Mouse (Mus musculus) forebrain, embryonic 15.5 days (tissue): Measurements from ENCODE around the gene Atp6v1g1. TPM values are rescaled to one million over a fixed set of nuclear protein-coding genes. Genes with fewer than 3 reads are reported as not detected.

Experiments
- ATAC-seq: fragments of 200-750 bp; cut with Nextera tagmentation; replicated peaks from 2 replicates; pipeline ENCODE4 v1.8.0; 2017; ENCODE audit warnings: mild to moderate bottlenecking, moderate TSS enrichment, moderate library complexity
- H3K27ac ChIP-seq: fragments of 300-500 bp; sonication (generic); replicated peaks from 2 replicates; pipeline ENCODE4 v1.5.1; 2015; ENCODE audit warnings: mild to moderate bottlenecking, inconsistent platforms
- H3K27me3 ChIP-seq: fragments of 300-500 bp; sonication (generic); 2 replicates; pipeline ENCODE4 v1.6.1; 2015; ENCODE audit warnings: inconsistent platforms
- H3K36me3 ChIP-seq: fragments of 300-500 bp; sonication (generic); 2 replicates; pipeline ENCODE4 v1.6.1; 2015; ENCODE audit warnings: mild to moderate bottlenecking, inconsistent platforms
- H3K4me1 ChIP-seq: fragments of 300-500 bp; sonication (generic); 2 replicates; pipeline ENCODE4 v1.6.1; 2015; ENCODE audit warnings: inconsistent platforms
- H3K4me2 ChIP-seq: fragments of 300-500 bp; sonication (generic); replicated peaks from 2 replicates; pipeline ENCODE4 v1.6.1; 2015; ENCODE audit warnings: mild to moderate bottlenecking, inconsistent platforms
- H3K4me3 ChIP-seq: fragments of 300-500 bp; sonication (generic); 2 replicates; pipeline ENCODE4 v1.5.1; 2015; ENCODE audit warnings: mild to moderate bottlenecking, inconsistent platforms
- H3K9ac ChIP-seq: fragments of 300-500 bp; sonication (generic); replicated peaks from 2 replicates; pipeline ENCODE4 v1.6.1; 2015; ENCODE audit warnings: mild to moderate bottlenecking, inconsistent platforms
- H3K9me3 ChIP-seq: fragments of 300-500 bp; sonication (generic); 2 replicates; pipeline ENCODE4 v1.6.1; 2016; ENCODE audit warnings: inconsistent platforms
- WGBS: fragments of 180-500 bp; shearing (Covaris S2); methylation state at CpG from one replicate; pipeline ENCODE4 v1.1.7; 2015; ENCODE audit warnings: mixed read lengths; 5-methylcytosine and 5-hydroxymethylcytosine counted together
- polyA plus RNA-seq: library from polyadenylated mRNA; unstranded; fragments of >200 nt; fragmentation: Nextera tagmentation; extraction: Ambion mirVana; gene quantifications from 2 replicates; pipeline ENCODE4 v1.2.1, GENCODE M21; 2015

Atp6v1g1 gene
- polyA plus RNA-seq, 1 experiment from 2014 or later, result 452 TPM

DNA sequence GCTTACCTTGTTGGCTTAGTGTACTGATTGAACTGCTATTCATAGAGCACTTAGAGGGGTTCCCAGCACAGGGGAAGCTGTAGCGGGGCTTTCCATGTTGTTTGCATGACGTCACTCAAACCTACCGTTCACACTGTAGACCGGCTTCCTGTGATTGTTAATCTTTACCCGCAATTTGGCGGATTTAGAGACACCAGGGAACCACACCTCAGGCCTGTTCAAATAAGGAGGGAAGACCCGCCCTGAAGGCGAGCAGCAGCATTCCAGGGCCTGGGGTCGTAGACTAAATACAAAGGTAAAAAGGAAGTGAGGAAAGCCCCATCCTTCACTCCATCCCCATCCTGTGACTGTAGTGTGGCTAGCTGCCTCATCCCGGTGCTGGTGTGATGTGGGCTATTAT is 50.7 kb downstream of the Atp6v1g1 start:
- Histone ChIP-seq H3K27ac (no peak overlapping the region), H3K4me1 (no peaks in the 10 kb centered on the region), H3K9ac (no peak overlapping the region), H3K4me3 (no peak overlapping the region), H3K9me3 (no peaks in the 10 kb centered on the region), H3K27me3 (no peaks in the 10 kb centered on the region), H3K4me2 (no peak overlapping the region), H3K36me3 (no peaks in the 10 kb centered on the region)
- no peak for ATAC-seq
- WGBS, result 83% methylated on average over 10 of the region's 10 CpGs

GRCm38 (mm10) chr4:63596010-63596409 is 51.4 kb downstream of the Atp6v1g1 start:
- Histone ChIP-seq H3K4me2 (no peak overlapping the region), H3K27me3 (no peaks in the 10 kb centered on the region), H3K4me3 (no peak overlapping the region), H3K9ac (no peak overlapping the region), H3K27ac (no peak overlapping the region), H3K9me3 (no peaks in the 10 kb centered on the region), H3K4me1 (no peaks in the 10 kb centered on the region), H3K36me3 (no peaks in the 10 kb centered on the region)
- WGBS, result 96% methylated on average over 4 of the region's 4 CpGs
- ATAC-seq, result no peak

Other genes starting within 250 kb of the Atp6v1g1 start
- gene Orm1, start 200.2 kb upstream of the Atp6v1g1 start, polyA plus RNA-seq, result not detected in 2 replicates
- not detected in 2 replicates for gene Orm3, start 188.6 kb upstream of the Atp6v1g1 start, polyA plus RNA-seq
- not detected in 2 replicates for gene Orm2, start 182.3 kb upstream of the Atp6v1g1 start, polyA plus RNA-seq
- gene Akna, start 141.4 kb upstream of the Atp6v1g1 start, polyA plus RNA-seq, result 12.4 and 16.0 TPM in 2 replicates
- 6.4 and 7.7 TPM in 2 replicates for gene Whrn, start 48.8 kb upstream of the Atp6v1g1 start, polyA plus RNA-seq
- 4.6 and 5.8 TPM in 2 replicates for gene Tmem268, start 14.0 kb downstream of the Atp6v1g1 start, polyA plus RNA-seq
- gene Gm11213, start 60.5 kb downstream of the Atp6v1g1 start, polyA plus RNA-seq, result not detected in 2 replicates
- not detected in 2 replicates for gene Tex48, start 77.7 kb downstream of the Atp6v1g1 start, polyA plus RNA-seq
- not detected in 2 replicates for gene Gm11214, start 118.6 kb downstream of the Atp6v1g1 start, polyA plus RNA-seq
- gene Tnfsf15, start 200.3 kb downstream of the Atp6v1g1 start, polyA plus RNA-seq, result not detected in 2 replicates